Mouse (Mus musculus): ENCODE measurements at regions not wholly inside any gene's neighbourhood (a gene's known extent, or its start where the extent isn't known, plus 50 kb on each side); places are given as distances from the start of the nearest gene placed in this dataset.

GRCm38 (mm10) chr16:77443318-77443717 lies 158.6 kb downstream of the Gm11146 start:
- TF ChIP-seq CTCF (conservative IDR thresholded peaks at IDR 0.05; ENCODE audit: insufficient read depth, insufficient read length, low read depth, low read length) (no peak), POLR2A (IDR thresholded peaks at IDR 0.05; ENCODE audit: low read depth, low read length) (no peak)

Measured in kidney, adult 2 months (tissue).